Mouse (Mus musculus) kidney, embryonic 14.5 days (tissue): ENCODE results near the gene Sbk3. TPM values are rescaled to one million over a fixed set of nuclear protein-coding genes. Genes with fewer than 3 reads are reported as not detected.

Source experiments
- ATAC-seq: fragments of 200-750 bp; cut with Nextera tagmentation; 2 replicates; pipeline ENCODE4 v1.8.0; 2017; ENCODE audit warnings: moderate number of reproducible peaks, mild to moderate bottlenecking, moderate TSS enrichment, moderate library complexity; ENCODE audit not compliant: low FRiP score, low TSS enrichment
- H3K27ac ChIP-seq: fragments of 300-500 bp; sonication (generic); 2 replicates; pipeline ENCODE4 v1.5.1; 2014; ENCODE audit warnings: low read depth, mild to moderate bottlenecking, low read length, moderate library complexity, mixed read lengths
- H3K27me3 ChIP-seq: fragments of 300-500 bp; sonication (generic); 2 replicates; pipeline ENCODE4 v1.6.1; 2014; ENCODE audit warnings: mild to moderate bottlenecking, low read length; ENCODE audit not compliant: control insufficient read depth, insufficient read depth
- H3K36me3 ChIP-seq: fragments of 300-500 bp; sonication (generic); 2 replicates; pipeline ENCODE4 v1.6.1; 2014; ENCODE audit warnings: low read length, mixed read lengths; ENCODE audit not compliant: control insufficient read depth, insufficient read depth
- H3K4me1 ChIP-seq: fragments of 300-500 bp; sonication (generic); 2 replicates; pipeline ENCODE4 v1.6.1; 2014; ENCODE audit warnings: low read length, mixed read lengths; ENCODE audit not compliant: control insufficient read depth, insufficient read depth
- H3K4me2 ChIP-seq: fragments of 300-500 bp; sonication (generic); replicated peaks from 2 replicates; pipeline ENCODE4 v1.6.1; 2014; ENCODE audit warnings: low read depth, mild to moderate bottlenecking, low read length
- H3K4me3 ChIP-seq: fragments of 300-500 bp; sonication (generic); 2 replicates; pipeline ENCODE4 v1.5.1; 2014; ENCODE audit warnings: mild to moderate bottlenecking, low read length
- H3K9ac ChIP-seq: fragments of 300-500 bp; sonication (generic); 2 replicates; pipeline ENCODE4 v1.6.1; 2014; ENCODE audit warnings: low read depth, mild to moderate bottlenecking, low read length, moderate library complexity
- H3K9me3 ChIP-seq: fragments of 300-500 bp; sonication (generic); 2 replicates; pipeline ENCODE4 v1.6.1; 2016; ENCODE audit warnings: low read length; ENCODE audit not compliant: control insufficient read depth
- WGBS: fragments of 180-500 bp; shearing (Covaris S2); extraction: QIAGEN DNeasy Blood & Tissue Kit; methylation state at CpG from one replicate; pipeline ENCODE4 v1.1.7; 2014; 5-methylcytosine and 5-hydroxymethylcytosine counted together
- polyA plus RNA-seq: library from polyadenylated mRNA; unstranded; fragments of >200 nt; fragmentation: Nextera tagmentation; extraction: Ambion mirVana; gene quantifications from 2 replicates; pipeline ENCODE4 v1.2.1, GENCODE M21; 2014

Gene Sbk3
- polyA plus RNA-seq, 1 experiment from 2014 or later, result not detected

GRCm38 (mm10) chr7:4972321-4973047 is 1.5 kb upstream of the Sbk3 start:
- Histone ChIP-seq H3K9ac (no peak overlapping the region), H3K36me3 (no peaks in the 10 kb centered on the region), H3K9me3 (peaks cover 3% of the 10 kb centered on the region; the same call in 1 of the 2 replicates), H3K4me1 (no peaks in the 10 kb centered on the region), H3K27ac (no peak overlapping the region), H3K27me3 (no peaks in the 10 kb centered on the region), H3K4me2 (no peak overlapping the region), H3K4me3 (no peak overlapping the region)
- WGBS, result 66% methylated on average over 18 of the region's 18 CpGs
- no peak for ATAC-seq

GRCm38 (mm10) chr7:4971710-4972109 is 742 bp upstream of the Sbk3 start:
- H3K4me1 ChIP-seq, result no peaks in the 10 kb centered on the region
- no peak overlapping the region for H3K9ac ChIP-seq
- H3K9me3 ChIP-seq, result peaks cover under 1% of the 10 kb centered on the region; the same call in 1 of the 2 replicates
- no peak overlapping the region for H3K4me2 ChIP-seq
- ATAC-seq, result no peak
- H3K27ac ChIP-seq, result no peak overlapping the region
- WGBS, result 15% methylated on average over 7 of the region's 7 CpGs
- H3K36me3 ChIP-seq, result no peaks in the 10 kb centered on the region
- no peaks in the 10 kb centered on the region for H3K27me3 ChIP-seq
- H3K4me3 ChIP-seq, result no peak overlapping the region

- Histone ChIP-seq H3K27me3 (no peaks in the 10 kb centered on the region; the same call in 1 of the 2 replicates), H3K9me3 (no peaks in the 10 kb centered on the region), H3K27ac (no peak overlapping the region), H3K4me3 (no peak overlapping the region), H3K4me2 (no peak overlapping the region), H3K4me1 (no peaks in the 10 kb centered on the region), H3K9ac (no peak overlapping the region), H3K36me3 (no peaks in the 10 kb centered on the region)
- no peak for ATAC-seq
- 82% methylated on average over 5 of the region's 5 CpGs for WGBS
Observed at GRCm38 (mm10) chr7:4964988-4965387, 6.0 kb downstream of the Sbk3 start.

- Histone ChIP-seq H3K27ac (no peak within 1 kb of the TSS), H3K4me3 (no peak within 1 kb of the TSS), H3K4me2 (no peak within 1 kb of the TSS), H3K27me3 (no peaks in the 10 kb centered on the region; the same call in 1 of the 2 replicates), H3K36me3 (no peaks in the 10 kb centered on the region), H3K9ac (no peak within 1 kb of the TSS), H3K4me1 (no peaks in the 10 kb centered on the region), H3K9me3 (no peaks in the 10 kb centered on the region)
- ATAC-seq, result peak; percentile 92
- 5% methylated on average over 10 of the region's 10 CpGs for WGBS
Observed at GRCm38 (mm10) chr7:4964272-4964671, 6.7 kb downstream of the Sbk3 start, which contains the start of gene Sbk2. Gene Sbk2, minus strand, starts transcription at chr7:4964406.

GRCm38 (mm10) chr7:4963527-4963926 is 7.4 kb downstream of the Sbk3 start:
- no peak overlapping the region for H3K4me3 ChIP-seq
- 68% methylated on average over 5 of the region's 5 CpGs for WGBS
- H3K4me1 ChIP-seq, result no peaks in the 10 kb centered on the region
- H3K9me3 ChIP-seq, result no peaks in the 10 kb centered on the region
- ATAC-seq, result no peak
- H3K36me3 ChIP-seq, result no peaks in the 10 kb centered on the region
- no peak overlapping the region for H3K27ac ChIP-seq
- H3K9ac ChIP-seq, result no peak overlapping the region
- no peaks in the 10 kb centered on the region; the same call in 1 of the 2 replicates for H3K27me3 ChIP-seq
- H3K4me2 ChIP-seq, result no peak overlapping the region

GRCm38 (mm10) chr7:4957361-4957760 is 13.6 kb downstream of the Sbk3 start:
- no peaks in the 10 kb centered on the region for H3K36me3 ChIP-seq
- no peak overlapping the region for H3K9ac ChIP-seq
- H3K4me1 ChIP-seq, result no peaks in the 10 kb centered on the region
- no peak overlapping the region for H3K4me2 ChIP-seq
- H3K4me3 ChIP-seq, result no peak overlapping the region
- no peak overlapping the region for H3K27ac ChIP-seq
- no peak for ATAC-seq
- H3K27me3 ChIP-seq, result no peaks in the 10 kb centered on the region
- 77% methylated on average over 10 of the region's 10 CpGs for WGBS
- H3K9me3 ChIP-seq, result no peaks in the 10 kb centered on the region

GRCm38 (mm10) chr7:4953815-4954445 is 17.0 kb downstream of the Sbk3 start:
- no peaks in the 10 kb centered on the region for H3K27me3 ChIP-seq
- WGBS, result 18% methylated on average over 10 of the region's 10 CpGs
- no peak for ATAC-seq
- H3K9me3 ChIP-seq, result no peaks in the 10 kb centered on the region
- H3K27ac ChIP-seq, result no peak overlapping the region
- no peaks in the 10 kb centered on the region for H3K4me1 ChIP-seq
- H3K4me3 ChIP-seq, result no peak overlapping the region
- H3K4me2 ChIP-seq, result no peak overlapping the region
- H3K9ac ChIP-seq, result no peak overlapping the region
- H3K36me3 ChIP-seq, result no peaks in the 10 kb centered on the region

- no peak overlapping the region for H3K4me3 ChIP-seq
- H3K9me3 ChIP-seq, result no peaks in the 10 kb centered on the region
- H3K4me2 ChIP-seq, result no peak overlapping the region
- no peaks in the 10 kb centered on the region for H3K27me3 ChIP-seq
- H3K27ac ChIP-seq, result no peak overlapping the region
- 83% methylated on average over 19 of the region's 19 CpGs for WGBS
- H3K4me1 ChIP-seq, result no peaks in the 10 kb centered on the region
- H3K9ac ChIP-seq, result no peak overlapping the region
- no peaks in the 10 kb centered on the region for H3K36me3 ChIP-seq
- ATAC-seq, result no peak
Observed at GRCm38 (mm10) chr7:4950561-4951342, 20.2 kb downstream of the Sbk3 start.

- H3K36me3 ChIP-seq, result no peaks in the 10 kb centered on the region
- 60% methylated on average over 6 of the region's 6 CpGs for WGBS
- H3K27ac ChIP-seq, result no peak overlapping the region
- no peaks in the 10 kb centered on the region for H3K9me3 ChIP-seq
- H3K27me3 ChIP-seq, result no peaks in the 10 kb centered on the region
- no peak for ATAC-seq
- no peak overlapping the region for H3K4me2 ChIP-seq
- H3K9ac ChIP-seq, result no peak overlapping the region
- no peaks in the 10 kb centered on the region for H3K4me1 ChIP-seq
- H3K4me3 ChIP-seq, result no peak overlapping the region
Observed at GRCm38 (mm10) chr7:4948386-4948785, 22.6 kb downstream of the Sbk3 start.
